Mouse (Mus musculus) limb, embryonic 14.5 days (tissue): ENCODE measurements around the gene Zscan4e. TPM values are rescaled to one million over a fixed set of nuclear protein-coding genes. Genes with fewer than 3 reads are reported as not detected.
"Not testable (repeated sequence)": the region's sequence is repeated elsewhere in the genome, so short reads cannot be mapped to it uniquely, and the experiment has no call there.

Experiments used
- ATAC-seq: fragments of 200-750 bp; cut with Nextera tagmentation; 2 replicates; pipeline ENCODE4 v1.8.0; 2017; ENCODE audit warnings: low read depth, moderate number of reproducible peaks, moderate TSS enrichment; ENCODE audit not compliant: low FRiP score
- DNase-seq: peaks from one replicate; pipeline ENCODE4 v3.0.0-alpha.2; 2015; ENCODE audit warnings: low spot score
- H3K27ac ChIP-seq: fragments of 300-500 bp; sonication (generic); replicated peaks from 2 replicates; pipeline ENCODE4 v1.5.1; 2014; ENCODE audit warnings: low read depth, mild to moderate bottlenecking, low read length, moderate library complexity, mixed read lengths
- H3K27me3 ChIP-seq: fragments of 300-500 bp; sonication (generic); 2 replicates; pipeline ENCODE4 v1.6.1; 2014; ENCODE audit warnings: low read length, mixed read lengths; ENCODE audit not compliant: control insufficient read depth, insufficient read depth
- H3K36me3 ChIP-seq: fragments of 300-500 bp; sonication (generic); 2 replicates; pipeline ENCODE4 v1.6.1; 2014; ENCODE audit warnings: mild to moderate bottlenecking, low read length, moderate library complexity, mixed read lengths; ENCODE audit not compliant: control insufficient read depth, insufficient read depth
- H3K4me1 ChIP-seq: fragments of 300-500 bp; sonication (generic); 2 replicates; pipeline ENCODE4 v1.6.1; 2014; ENCODE audit warnings: antibody characterized with exemption, low read length, mixed read lengths; ENCODE audit not compliant: control insufficient read depth, insufficient read depth
- H3K4me2 ChIP-seq: fragments of 300-500 bp; sonication (generic); replicated peaks from 2 replicates; pipeline ENCODE4 v1.6.1; 2014; ENCODE audit warnings: low read depth, mild to moderate bottlenecking, low read length, moderate library complexity; ENCODE audit not compliant: severe bottlenecking
- H3K4me3 ChIP-seq: fragments of 300-500 bp; sonication (generic); replicated peaks from 2 replicates; pipeline ENCODE4 v1.5.1; 2014; ENCODE audit warnings: low read length
- H3K9ac ChIP-seq: fragments of 300-500 bp; sonication (generic); 2 replicates; pipeline ENCODE4 v1.6.1; 2014; ENCODE audit warnings: mild to moderate bottlenecking, low read depth, low read length, moderate library complexity; ENCODE audit not compliant: severe bottlenecking
- H3K9me3 ChIP-seq: fragments of 300-500 bp; sonication (generic); 2 replicates; pipeline ENCODE4 v1.6.1; 2016; ENCODE audit warnings: low read length; ENCODE audit not compliant: control insufficient read depth
- microRNA-seq: library from miRNA; unstranded; fragments of <30 nt; microRNA quantifications from one replicate; pipeline ENCODE4, GENCODE M21; 2016
- polyA plus RNA-seq, 2 experiments: library from polyadenylated mRNA; depleted of rRNA in 1 of 2; stranded (reverse) in 1 of 2; unstranded in 1 of 2; fragments of >200 nt; fragmentation: Nextera tagmentation in 1 of 2; extraction: Ambion mirVana in 1 of 2; gene quantifications; 2 replicates each; pipeline versions ENCODE4 v1.2.1 to v1.2.3; 2012 to 2014

Gene Zscan4e
- polyA plus RNA-seq (2012; rRNA removed) (not detected in 2 replicates), polyA plus RNA-seq (2014; fragmentation: Nextera tagmentation; extraction: Ambion mirVana) (not detected in 2 replicates)

GRCm38 (mm10) chr7:11310582-11310981, at the start of gene Zscan4e:
TSS of gene Zscan4e (minus strand) at chr7:11310682.
- not testable (repeated sequence) for DNase-seq, H3K4me3 ChIP-seq, H3K4me2 ChIP-seq, H3K27me3 ChIP-seq, H3K36me3 ChIP-seq, ATAC-seq, H3K27ac ChIP-seq, H3K4me1 ChIP-seq, H3K9me3 ChIP-seq, H3K9ac ChIP-seq

Small RNAs within 50 kb of the gene (microRNA-seq; reads per million reads assigned to microRNA genes)
- gene Gm23087 (not detected), gene Gm26248 (not detected)

Other genes starting within 250 kb of the Zscan4e start
- not detected in 2 replicates for gene Zscan4-ps1, start 241.0 kb downstream of the Zscan4e start, polyA plus RNA-seq (2012; rRNA removed)
- not detected in 2 replicates for gene Zscan4-ps1, start 241.0 kb downstream of the Zscan4e start, polyA plus RNA-seq (2014; fragmentation: Nextera tagmentation; extraction: Ambion mirVana)
- gene Zscan4d, start 144.5 kb downstream of the Zscan4e start, polyA plus RNA-seq (2012; rRNA removed): not detected in 2 replicates
- gene Zscan4d, start 144.5 kb downstream of the Zscan4e start, polyA plus RNA-seq (2014; fragmentation: Nextera tagmentation; extraction: Ambion mirVana): not detected in 2 replicates
- not detected in 2 replicates for gene Zscan4f, start 87.2 kb upstream of the Zscan4e start, polyA plus RNA-seq (2012; rRNA removed)
- gene Zscan4f, start 87.2 kb upstream of the Zscan4e start, polyA plus RNA-seq (2014; fragmentation: Nextera tagmentation; extraction: Ambion mirVana): not detected in 2 replicates
- gene Zscan4-ps2, start 203.6 kb upstream of the Zscan4e start, polyA plus RNA-seq (2012; rRNA removed): not detected in 2 replicates
- not detected in 2 replicates for gene Zscan4-ps2, start 203.6 kb upstream of the Zscan4e start, polyA plus RNA-seq (2014; fragmentation: Nextera tagmentation; extraction: Ambion mirVana)